Mouse (Mus musculus) liver, embryonic 14.5 days (tissue): ENCODE results near the gene Snx11.

Source experiments
- CTCF ChIP-seq: IDR thresholded peaks from 2 replicates; pipeline ENCODE4 v1.5.1; 2016; ENCODE audit warnings: antibody characterized with exemption, low read depth, control low read depth
- EP300 ChIP-seq: IDR thresholded peaks from 2 replicates; pipeline ENCODE4 v1.6.1; 2016; ENCODE audit warnings: antibody characterized with exemption, low read depth

- TF ChIP-seq CTCF (no peak), EP300 (no peak)
These were observed 29.8 kb downstream of the Snx11 start for GRCm38 (mm10) chr11:96747555-96747954.
